Mouse (Mus musculus): ENCODE results near the gene Eefsec. TPM values are rescaled to one million over a fixed set of nuclear protein-coding genes. Genes with fewer than 3 reads are reported as not detected.

Gene Eefsec
- total and polyA plus RNA-seq, 3 experiments = 27.5 to 378 (median 40.7) TPM

DNA sequence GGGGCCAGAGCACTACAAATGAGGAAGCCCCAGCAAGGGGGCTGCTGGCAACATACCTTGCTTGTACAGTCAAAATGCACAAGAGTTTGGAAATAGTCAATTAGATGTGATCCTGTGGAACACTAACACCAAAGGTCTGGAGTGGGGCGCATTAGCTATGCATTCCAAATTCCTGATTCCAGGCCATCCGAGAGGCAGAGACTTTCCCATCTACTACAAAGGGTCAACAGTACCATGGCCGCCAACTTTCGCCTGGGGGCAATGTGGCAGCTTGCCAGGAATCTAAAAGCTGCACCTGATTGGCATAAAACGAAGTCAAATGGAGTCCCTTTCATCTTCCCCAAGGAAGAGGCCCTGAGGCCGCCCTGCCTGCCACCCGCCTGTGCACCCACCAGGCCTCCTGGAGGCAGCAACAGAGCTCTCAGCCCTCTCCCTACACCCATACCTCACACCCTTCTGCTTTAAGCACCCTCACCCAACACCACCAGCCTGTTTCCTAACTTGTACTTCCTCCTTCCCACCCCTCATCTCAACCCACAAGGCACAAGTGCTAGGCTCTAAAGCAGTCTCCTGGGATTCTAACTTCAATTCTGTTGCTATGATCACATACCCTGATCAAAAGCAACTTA is 30.1 kb downstream of the Eefsec start:
- no peak overlapping the region for H3K9ac ChIP-seq (ENCODE audit: control insufficient read depth, low read depth, low read length, poor library complexity, severe bottlenecking)
- no peak overlapping the region for H3K27ac ChIP-seq (ENCODE audit: control insufficient read depth, low read depth, low read length)
- H3K9me3 ChIP-seq (replicated peaks; ENCODE audit: insufficient read depth, low read length) = no peaks in the 10 kb centered on the region
- no peaks in the 10 kb centered on the region for H3K36me3 ChIP-seq (ENCODE audit: control insufficient read depth in 1 of 2, insufficient read depth in 2 of 2, low read length in 2 of 2)
- no peaks in the 10 kb centered on the region for H3K79me2 ChIP-seq (ENCODE audit: control insufficient read depth, insufficient read depth, low read length, poor library complexity)
- no peaks in the 10 kb centered on the region for H3K27me3 ChIP-seq (ENCODE audit: control insufficient read depth in 1 of 2, insufficient read depth in 2 of 2, low read length in 2 of 2)
- no peak for DNase-seq (ENCODE audit: low read depth, low spot score)
- TF ChIP-seq POLR2AphosphoS2 (IDR thresholded peaks at IDR 0.05; ENCODE audit: low read length) (no peak), GATA1 (IDR thresholded peaks at IDR 0.05; ENCODE audit: low read depth, low read length) (no peak), NRF1 (IDR thresholded peaks at IDR 0.05; ENCODE audit: insufficient read depth, low read depth, low read length, poor library complexity, severe bottlenecking) (no peak), MYB (IDR thresholded peaks at IDR 0.05; ENCODE audit: low read depth, low read length) (no peak), USF1 (IDR thresholded peaks at IDR 0.05; ENCODE audit: low read depth, low read length) (no peak), MAX (IDR thresholded peaks at IDR 0.05; ENCODE audit: low read length) (no peak), POLR2A (IDR thresholded peaks at IDR 0.05; ENCODE audit: control insufficient read depth in 1 of 2, insufficient read depth in 1 of 2, low read depth in 1 of 2, low read length in 2 of 2, poor library complexity in 1 of 2) (no peak), EP300 (IDR thresholded peaks at IDR 0.05; ENCODE audit: low read depth in 1 of 2, low read length in 2 of 2) (no peak), NELFE (IDR thresholded peaks at IDR 0.05; ENCODE audit: low read depth, low read length) (no peak), ZC3H11A (IDR thresholded peaks at IDR 0.05; ENCODE audit: low read depth, low read length) (no peak), TCF12 (IDR thresholded peaks at IDR 0.05; ENCODE audit: low read depth, low read length) (no peak)
- no peaks in the 10 kb centered on the region for H3K4me1 ChIP-seq (ENCODE audit: control insufficient read depth in 1 of 2, insufficient read depth in 2 of 2, low read length in 2 of 2)
- no peak overlapping the region for H3K4me3 ChIP-seq (ENCODE audit: control insufficient read depth in 1 of 2, insufficient read depth in 1 of 2, low read depth in 2 of 2, low read length in 2 of 2)

DNA sequence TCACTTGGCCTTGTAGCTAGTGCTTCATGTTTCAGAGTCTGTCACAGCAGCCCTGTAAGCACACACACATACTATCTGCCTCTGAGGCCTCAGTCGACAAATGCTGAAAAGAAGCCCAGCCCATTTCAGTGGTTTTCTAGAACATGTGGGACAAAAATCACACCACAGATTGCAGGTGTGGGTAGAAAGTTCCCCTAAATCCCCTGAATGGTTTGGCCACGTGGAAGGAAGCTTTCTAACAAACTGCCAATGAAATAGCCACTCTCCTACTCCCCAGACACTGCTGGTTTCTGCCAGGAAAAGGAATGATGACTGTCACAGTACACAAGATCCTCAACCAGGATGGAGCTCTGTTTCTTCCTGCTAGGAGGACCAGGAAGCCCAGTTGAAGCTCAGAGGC is 33.7 kb downstream of the Eefsec start:
- DNase-seq (ENCODE audit: low read depth, low spot score) = no peak
- H3K27me3 ChIP-seq (ENCODE audit: control insufficient read depth in 1 of 2, insufficient read depth in 2 of 2, low read length in 2 of 2) = no peaks in the 10 kb centered on the region
- H3K9me3 ChIP-seq (replicated peaks; ENCODE audit: insufficient read depth, low read length) = no peaks in the 10 kb centered on the region

More for the DNA sequence above, 33.7 kb downstream of the Eefsec start:
- Histone ChIP-seq H3K4me3 (ENCODE audit: control insufficient read depth in 1 of 2, insufficient read depth in 1 of 2, low read depth in 2 of 2, low read length in 2 of 2) (no peak overlapping the region), H3K9ac (ENCODE audit: control insufficient read depth, low read depth, low read length, poor library complexity, severe bottlenecking) (no peak overlapping the region), H3K4me1 (ENCODE audit: control insufficient read depth in 1 of 2, insufficient read depth in 2 of 2, low read length in 2 of 2) (no peaks in the 10 kb centered on the region), H3K36me3 (ENCODE audit: control insufficient read depth in 1 of 2, insufficient read depth in 2 of 2, low read length in 2 of 2) (no peaks in the 10 kb centered on the region; a peak in 1 of 4 replicates), H3K79me2 (ENCODE audit: control insufficient read depth, insufficient read depth, low read length, poor library complexity) (no peaks in the 10 kb centered on the region), H3K27ac (ENCODE audit: control insufficient read depth, low read depth, low read length) (no peak overlapping the region)
- no peak for TF ChIP-seq E2F4 (IDR thresholded peaks at IDR 0.05; ENCODE audit: borderline replicate concordance, low read depth, low read length)
- TF ChIP-seq HCFC1 (IDR thresholded peaks at IDR 0.05; ENCODE audit: low read depth, low read length) = no peak
- no peak for TF ChIP-seq RAD21 (IDR thresholded peaks at IDR 0.05; ENCODE audit: low read depth, low read length)
- TF ChIP-seq ZC3H11A (IDR thresholded peaks at IDR 0.05; ENCODE audit: low read depth, low read length) = no peak
- TF ChIP-seq POLR2AphosphoS5 (IDR thresholded peaks at IDR 0.05; ENCODE audit: borderline replicate concordance, low read depth, low read length) = no peak
- no peak for TF ChIP-seq CHD2 (IDR thresholded peaks at IDR 0.05; ENCODE audit: low read length)
- TF ChIP-seq RCOR1 (IDR thresholded peaks at IDR 0.05; ENCODE audit: low read depth, low read length) = no peak
- TF ChIP-seq USF1 (IDR thresholded peaks at IDR 0.05; ENCODE audit: low read depth, low read length) = no peak
- TF ChIP-seq MAFK (IDR thresholded peaks at IDR 0.05; ENCODE audit: borderline replicate concordance, low read depth, low read length) = no peak
- TF ChIP-seq CTCF (IDR thresholded peaks at IDR 0.05 in 2 of 3, conservative IDR thresholded peaks at IDR 0.05 in 1 of 3; ENCODE audit: control insufficient read depth in 1 of 3, insufficient read depth in 1 of 3, low read depth in 2 of 3, low read length in 3 of 3, poor library complexity in 1 of 3, severe bottlenecking in 1 of 3) = no peak
- TF ChIP-seq SMC3 (IDR thresholded peaks at IDR 0.05; ENCODE audit: low read depth, low read length) = no peak
- no peak for TF ChIP-seq POLR2AphosphoS2 (IDR thresholded peaks at IDR 0.05; ENCODE audit: low read length)
- TF ChIP-seq ZKSCAN1 (IDR thresholded peaks at IDR 0.05; ENCODE audit: low read depth, low read length) = no peak
- no peak for TF ChIP-seq NELFE (IDR thresholded peaks at IDR 0.05; ENCODE audit: low read depth, low read length)
- no peak for TF ChIP-seq MAZ (IDR thresholded peaks at IDR 0.05; ENCODE audit: low read depth, low read length)
- no peak for TF ChIP-seq GABPA (IDR thresholded peaks at IDR 0.05; ENCODE audit: low read depth, low read length)
